Mouse (Mus musculus) megakaryocyte progenitor cell, adult 5-6 weeks (primary cell): ENCODE data around the gene Dgcr2. TPM values are rescaled to one million over a fixed set of nuclear protein-coding genes. Genes with fewer than 3 reads are reported as not detected.

Experiments used
- ATAC-seq: replicated peaks from 2 replicates; pipeline ENCODE4 v1.8.0; 2016; ENCODE audit warnings: mild to moderate bottlenecking, moderate TSS enrichment, inconsistent platforms; ENCODE audit not compliant: poor library complexity
- total RNA-seq, 2 experiments: library from RNA; stranded (forward) in 1 of 2; stranded (reverse) in 1 of 2; fragments of 157-497, 149-512 nt in 1 of 2; fragments of 200-1000 nt in 1 of 2; gene quantifications; 2 replicates each; pipeline versions ENCODE4 v1.2.3 to v1.2.4; 2015 to 2017

Gene Dgcr2
- total RNA-seq, 2 experiments from 2014 or later = 23.8 to 40.4 TPM

DNA sequence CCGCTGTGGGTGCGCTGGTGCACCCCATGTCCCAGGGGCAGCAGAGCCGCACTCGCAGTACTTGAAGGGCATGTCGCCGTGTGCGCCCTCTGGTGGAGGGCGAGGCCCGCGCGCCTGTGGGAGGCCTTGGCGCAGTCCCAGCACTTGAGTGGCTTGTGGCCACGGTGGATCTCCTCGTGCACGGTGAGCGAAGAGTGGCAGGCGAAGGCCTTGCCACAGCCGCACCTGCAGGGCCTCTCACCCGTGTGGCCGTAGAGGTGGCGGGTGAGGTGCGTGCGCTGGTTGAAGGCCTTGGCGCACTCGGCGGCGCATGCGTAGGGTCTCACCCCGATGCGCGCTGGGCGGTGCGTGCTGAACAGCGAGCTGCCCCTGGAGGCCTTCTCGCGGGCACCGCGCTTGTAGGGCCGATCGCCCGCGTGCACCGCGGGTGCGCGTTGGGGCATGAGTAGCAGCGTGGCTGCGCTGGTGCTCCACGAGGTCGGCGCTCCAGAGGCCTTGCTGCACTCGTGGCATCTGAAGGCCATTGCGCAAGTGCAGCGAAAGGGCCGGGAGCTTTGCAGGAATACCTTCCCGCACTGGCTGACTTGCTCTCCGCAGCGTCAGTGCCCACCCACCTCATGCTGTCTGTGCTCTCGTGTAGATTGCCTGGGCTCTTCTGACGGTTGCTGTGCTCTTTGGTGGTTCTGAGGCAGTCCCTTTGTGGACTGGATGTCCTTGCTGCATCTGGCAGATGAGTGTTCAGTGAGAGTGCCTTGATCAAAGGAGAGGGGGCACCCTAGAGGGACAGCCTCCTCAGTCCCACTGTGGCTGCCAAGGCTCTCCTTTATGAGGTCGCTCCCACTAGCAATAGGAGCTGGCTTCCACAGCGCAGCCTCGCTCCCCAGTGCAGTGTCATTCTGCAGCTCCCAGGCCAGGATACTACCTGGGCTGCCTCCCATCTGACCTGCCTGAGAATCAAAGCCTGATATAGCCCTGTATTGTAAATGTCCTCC, 82.7 kb downstream of the Dgcr2 start:
- ATAC-seq = peak; percentile 92

DNA sequence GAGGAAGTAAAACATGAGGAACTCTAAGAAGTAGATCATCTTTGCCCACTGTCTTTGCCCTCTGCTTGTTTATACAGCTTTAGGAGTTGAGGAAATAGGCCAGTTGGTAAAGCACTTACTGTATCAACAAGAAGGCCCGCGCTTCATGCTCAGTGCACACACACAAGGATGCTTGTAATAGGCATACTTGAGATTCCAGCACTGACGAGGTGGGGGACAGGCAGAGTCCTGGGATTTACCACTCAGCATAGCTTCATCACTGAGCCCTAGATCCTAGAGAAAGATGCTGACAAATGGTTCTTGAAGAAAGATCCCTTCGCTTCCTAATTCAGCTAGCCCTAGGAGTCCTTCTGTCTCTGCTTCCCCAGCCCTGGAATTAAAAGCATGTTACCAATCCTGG, 85.2 kb downstream of the Dgcr2 start:
- ATAC-seq = no peak

DNA sequence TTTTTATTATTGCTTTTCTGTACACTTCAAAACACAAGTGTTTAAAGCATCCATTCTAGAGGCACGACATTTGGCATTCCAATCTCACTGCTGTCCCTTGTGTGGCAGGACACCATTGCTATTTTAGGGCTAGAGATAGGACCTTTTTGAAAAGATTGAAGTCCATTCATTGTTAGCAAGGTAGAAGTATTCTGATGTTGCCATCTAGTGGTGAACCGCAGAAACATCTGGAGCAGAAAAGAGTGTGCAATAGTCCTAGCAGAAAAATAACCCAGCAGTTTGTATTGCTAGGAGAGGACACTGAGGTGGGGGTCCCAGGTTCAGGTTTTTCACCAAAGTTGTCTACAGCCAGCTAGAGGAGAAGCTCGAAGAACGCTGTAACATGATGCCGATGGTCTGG, 86.2 kb downstream of the Dgcr2 start:
- peak; percentile 40 for ATAC-seq

DNA sequence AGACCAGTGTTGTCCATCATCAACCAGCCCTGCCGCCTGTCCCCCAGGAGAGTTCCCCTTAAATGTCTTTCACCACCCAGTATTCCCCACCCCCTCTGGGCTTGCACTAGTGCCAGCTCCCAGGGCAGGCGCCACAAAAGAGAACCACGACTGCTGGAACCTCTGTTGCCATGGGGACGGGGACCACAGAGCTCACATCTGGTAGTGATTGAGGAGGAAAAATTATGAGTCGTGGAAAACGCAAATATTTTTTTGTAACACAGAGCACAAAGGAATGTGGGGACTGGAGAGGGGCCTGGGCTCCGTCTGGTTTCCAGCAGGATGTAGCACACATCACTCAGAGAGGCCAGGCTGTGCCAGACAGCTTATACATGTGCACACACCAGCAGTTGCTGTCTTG, 88.7 kb downstream of the Dgcr2 start:
- ATAC-seq = no peak

DNA sequence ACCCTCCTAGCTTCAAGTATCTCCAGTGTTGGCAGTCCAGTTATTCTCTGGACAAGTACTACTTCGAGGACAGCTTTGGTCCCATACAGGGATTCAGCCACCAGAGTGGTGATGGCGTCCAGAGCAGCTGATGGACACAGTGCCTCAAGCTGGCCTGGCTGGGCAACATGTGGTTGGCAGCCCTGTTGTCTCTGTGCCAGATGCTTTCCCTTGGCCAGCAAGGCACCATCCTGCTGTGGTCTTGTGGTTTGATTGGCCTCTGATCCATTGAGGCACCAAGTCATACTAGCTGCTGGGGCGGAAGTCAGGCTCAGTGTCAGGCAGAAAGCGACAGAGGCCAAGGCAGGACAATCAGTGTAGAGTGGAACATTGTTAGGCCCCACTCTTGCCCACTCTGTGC, 89.2 kb downstream of the Dgcr2 start:
- ATAC-seq = no peak

DNA sequence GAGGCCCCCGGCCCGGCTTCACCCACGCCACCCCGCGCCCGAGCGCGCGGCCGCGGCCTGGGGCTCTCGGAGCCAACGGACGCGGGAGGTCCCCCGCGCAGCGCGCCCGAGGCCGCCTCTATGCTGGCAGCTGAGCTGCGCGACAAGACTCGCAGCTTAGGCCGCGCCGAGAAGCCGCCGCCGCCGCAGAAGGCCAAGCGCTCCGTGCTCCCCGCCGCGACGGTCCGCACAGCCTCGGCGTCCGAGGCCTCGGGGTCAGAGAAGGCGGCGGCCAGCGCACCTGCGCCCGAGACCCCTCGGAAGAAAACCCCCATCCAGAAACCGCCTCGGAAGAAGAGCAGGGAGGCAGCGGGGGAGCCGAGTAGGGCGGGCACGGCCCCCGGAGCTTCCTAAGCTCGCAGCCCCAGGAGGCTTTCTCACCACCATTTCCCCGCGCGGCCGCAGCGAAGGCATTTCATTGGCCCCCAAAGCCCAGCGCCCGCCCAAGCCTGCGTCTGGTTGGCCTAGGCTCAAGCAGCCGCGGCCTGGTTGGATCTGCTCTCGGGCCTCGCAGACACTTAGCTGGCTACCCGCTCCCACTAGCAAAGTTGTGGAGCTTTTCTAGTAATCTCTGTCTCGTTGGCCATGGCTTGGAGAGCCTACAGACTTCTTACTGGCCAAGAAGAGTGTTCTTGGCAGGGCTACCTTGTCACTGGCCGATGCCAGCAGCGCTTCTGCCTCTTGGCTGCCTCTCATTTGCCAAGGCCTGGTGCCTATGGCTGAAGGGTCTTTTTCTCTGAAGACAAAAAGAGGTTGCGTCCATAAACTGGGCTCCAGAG, 91.0 kb downstream of the Dgcr2 start:
- peak; percentile 77 for ATAC-seq

DNA sequence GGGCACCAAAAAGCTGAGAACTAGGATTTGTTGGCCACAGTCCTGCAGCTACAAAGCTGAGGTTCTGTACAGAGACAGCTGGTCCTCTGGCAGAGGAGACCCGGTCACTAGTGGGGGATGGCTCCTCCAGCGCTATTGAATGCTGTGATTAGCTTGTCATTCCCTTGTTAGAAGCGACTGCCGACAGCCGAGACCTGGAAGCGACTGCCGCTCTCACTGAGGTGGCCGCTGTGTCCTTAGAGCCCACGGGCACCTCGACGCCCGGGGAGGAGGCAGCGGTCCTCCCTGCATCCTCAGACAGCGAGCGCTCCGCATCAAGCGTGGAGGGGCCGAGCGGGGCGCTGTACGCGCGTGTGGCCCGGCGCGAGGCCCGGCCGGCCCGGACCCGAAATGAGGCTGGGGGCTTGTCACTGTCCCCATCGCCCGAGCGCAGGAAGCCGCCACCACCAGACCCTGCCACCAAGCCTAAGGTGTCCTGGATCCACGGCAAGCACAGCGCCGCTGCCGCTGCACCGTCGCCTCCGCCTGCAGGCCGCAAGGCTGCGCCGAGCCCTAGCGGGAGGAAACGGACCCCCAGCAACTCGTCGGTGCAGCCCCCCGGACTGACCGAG, 91.7 kb downstream of the Dgcr2 start:
- ATAC-seq = no peak

DNA sequence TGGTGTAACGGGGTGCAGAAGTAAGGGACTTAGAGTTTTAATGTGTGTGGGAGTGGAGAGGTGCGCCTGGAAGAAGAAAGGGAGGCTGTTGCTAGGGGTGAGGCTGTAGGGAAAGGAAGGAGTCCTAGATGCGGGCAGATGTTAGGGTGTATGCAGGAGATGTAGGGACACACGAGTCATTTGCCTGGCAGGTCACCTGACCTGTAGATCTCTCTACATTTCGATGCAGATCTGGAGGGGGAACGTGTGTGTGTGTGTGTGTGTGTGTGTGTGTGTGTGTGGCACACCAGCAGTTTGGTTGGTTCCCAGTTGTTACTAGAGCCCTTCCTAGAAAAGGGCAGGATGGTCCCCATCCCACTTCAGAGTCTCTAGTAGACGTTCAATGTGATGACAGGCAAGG, 93.4 kb downstream of the Dgcr2 start:
- no peak for ATAC-seq

DNA sequence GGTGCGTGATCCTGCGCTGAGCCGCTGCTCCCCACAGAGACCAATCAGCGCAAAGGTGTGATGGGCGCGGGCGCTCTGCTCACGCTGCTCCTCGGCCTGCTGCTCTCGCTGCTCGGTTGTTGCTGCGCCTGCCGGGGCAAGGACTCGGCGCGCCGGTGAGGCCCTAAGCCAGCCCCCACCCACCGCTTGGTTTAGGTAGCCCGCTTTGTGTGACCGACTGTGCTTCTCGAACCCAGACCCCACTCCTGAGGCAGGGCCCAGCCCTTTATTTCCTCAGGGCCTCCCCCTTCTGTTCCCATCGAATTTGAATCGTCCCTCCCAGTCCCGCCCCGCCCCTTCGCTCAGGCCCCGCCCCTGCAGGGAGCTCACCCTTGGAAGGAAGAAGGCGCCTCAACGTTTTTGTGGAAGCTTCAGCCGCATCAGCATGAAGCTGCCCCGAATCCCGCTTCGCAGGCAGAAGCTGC, 93.9 kb downstream of the Dgcr2 start:
- peak; percentile 28; the same call in 1 of the 2 replicates for ATAC-seq

DNA sequence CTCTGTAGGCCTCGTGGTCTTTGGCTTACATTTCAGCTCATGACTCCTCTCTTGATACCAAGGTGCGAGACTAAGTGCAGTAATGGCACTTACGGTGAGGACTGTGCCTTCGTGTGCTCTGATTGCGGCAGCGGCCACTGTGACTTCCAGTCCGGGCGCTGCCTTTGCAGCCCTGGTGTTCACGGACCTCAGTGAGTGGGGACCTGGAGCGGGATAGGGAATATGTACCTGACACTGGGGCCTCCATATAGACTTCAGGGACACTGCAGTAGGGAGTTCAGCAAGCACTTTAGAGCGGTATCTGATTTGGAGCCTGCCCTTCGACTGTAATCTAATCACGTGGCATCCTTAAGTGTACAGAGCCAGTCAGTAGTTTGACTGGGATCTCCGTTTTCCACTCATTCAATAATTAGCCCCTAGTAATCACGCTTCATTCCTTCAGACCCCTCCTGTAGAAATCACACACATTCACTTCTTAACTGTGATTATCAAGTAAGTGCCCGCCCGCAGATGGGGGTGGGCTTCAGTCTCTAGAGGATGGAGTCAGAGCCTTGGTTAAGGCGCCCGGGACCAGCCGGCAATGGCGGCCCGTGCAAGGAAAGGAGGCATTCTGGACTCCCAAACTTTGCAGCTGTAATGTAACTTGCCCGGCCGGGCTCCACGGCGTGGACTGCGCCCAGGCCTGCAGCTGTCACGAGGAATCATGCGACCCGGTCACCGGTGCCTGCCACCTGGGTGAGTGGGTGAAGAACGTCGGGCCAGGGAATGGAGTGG, 94.5 kb downstream of the Dgcr2 start:
- no peak for ATAC-seq

DNA sequence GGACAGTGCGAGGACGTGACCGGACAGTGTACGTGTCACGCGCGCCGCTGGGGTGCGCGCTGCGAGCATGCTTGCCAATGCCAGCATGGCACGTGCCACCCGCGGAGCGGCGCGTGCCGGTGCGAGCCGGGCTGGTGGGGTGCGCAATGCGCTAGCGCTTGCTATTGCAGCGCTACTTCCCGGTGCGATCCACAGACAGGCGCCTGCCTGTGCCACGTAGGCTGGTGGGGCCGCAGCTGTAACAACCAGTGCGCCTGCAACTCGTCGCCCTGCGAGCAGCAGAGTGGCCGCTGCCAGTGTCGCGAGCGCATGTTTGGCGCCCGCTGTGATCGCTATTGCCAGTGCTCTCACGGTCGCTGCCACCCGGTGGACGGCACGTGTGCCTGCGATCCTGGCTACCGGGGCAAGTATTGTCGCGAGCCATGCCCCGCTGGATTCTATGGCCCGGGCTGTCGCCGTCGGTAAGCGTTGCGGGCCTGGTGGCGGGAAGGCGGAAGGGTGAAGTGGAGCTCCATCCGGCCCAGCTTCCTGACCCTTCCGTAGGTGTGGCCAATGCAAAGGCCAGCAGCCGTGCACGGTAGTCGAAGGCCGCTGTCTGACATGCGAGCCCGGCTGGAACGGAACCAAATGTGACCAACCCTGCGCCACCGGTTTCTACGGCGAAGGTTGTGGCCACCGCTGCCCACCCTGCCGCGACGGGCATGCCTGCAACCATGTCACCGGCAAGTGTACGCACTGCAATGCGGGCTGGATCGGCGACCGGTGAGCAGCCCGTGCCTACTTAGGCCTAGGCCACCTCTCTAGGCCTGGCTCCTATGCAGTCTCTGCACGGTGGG, 95.3 kb downstream of the Dgcr2 start:
- ATAC-seq = 0 out of 2 replicates have a peak, but pooled peaks have one; percentile 9

DNA sequence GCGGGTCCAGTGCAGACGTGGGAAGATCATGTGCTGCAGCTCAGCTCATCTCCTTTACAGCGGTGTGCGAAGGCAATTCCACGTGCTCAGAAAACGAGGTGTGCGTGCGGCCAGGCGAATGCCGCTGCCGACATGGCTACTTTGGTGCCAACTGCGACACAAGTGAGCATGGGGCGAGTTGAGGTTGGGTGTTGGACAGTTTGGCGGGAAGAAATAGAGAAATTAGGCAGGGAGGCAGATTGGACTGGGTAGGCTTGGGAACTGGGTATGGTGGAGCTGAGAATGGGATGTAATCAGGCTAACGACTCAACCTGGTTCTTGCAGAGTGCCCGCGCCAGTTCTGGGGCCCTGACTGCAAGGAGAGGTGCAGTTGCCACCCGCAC, 95.9 kb downstream of the Dgcr2 start:
- no peak for ATAC-seq

DNA sequence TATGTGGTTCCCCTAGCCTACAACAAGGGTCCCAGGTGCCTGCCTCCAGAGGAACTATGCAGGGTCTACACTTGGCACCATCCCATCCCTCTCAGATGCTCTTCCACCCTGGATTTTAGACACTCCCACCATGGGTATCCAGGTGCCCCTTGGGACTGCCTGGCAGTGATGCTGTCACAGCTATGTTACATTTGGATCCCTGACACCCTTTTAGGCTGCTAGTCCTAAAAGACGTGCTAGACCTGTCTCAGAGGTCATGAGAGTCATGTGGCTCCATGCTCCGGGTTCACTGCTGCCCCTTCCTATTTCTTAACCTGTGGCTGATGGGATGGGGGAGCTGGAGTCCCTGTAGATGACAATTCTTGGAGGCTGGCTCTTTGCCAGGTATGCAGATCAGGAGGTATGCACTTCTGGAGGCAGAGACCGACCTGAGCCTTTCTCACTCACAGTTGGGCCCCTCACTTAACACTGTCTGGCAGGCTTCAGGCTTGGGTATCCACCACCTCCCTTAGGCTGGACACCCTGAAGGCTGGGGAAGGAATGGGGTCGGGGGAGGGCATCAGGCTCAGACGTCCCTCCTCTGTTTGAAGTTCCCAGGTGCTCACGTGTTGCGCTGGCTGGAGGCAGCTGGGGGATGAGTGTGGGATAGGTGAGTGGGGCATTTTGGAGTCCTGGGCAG, 96.4 kb downstream of the Dgcr2 start:
- no peak for ATAC-seq

DNA sequence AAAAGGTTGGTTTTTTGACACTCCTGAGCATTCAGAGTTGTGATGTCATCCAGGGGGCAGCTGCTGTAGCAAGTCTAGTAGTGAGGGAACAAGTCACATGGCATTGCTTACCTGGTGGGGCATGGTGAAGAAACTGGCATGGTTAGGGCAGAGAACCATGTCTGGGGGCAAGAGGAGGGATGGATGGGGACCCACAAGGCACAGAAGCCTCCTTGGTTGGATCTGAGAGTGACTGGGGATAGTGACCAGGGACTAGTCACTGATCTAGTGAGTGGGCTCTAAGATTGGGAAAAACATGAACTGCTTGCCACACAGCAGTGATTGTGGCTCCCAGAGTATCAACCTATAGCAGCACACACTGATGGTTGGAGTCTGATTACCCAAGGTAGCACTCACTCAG, 98.8 kb downstream of the Dgcr2 start:
- no peak for ATAC-seq

DNA sequence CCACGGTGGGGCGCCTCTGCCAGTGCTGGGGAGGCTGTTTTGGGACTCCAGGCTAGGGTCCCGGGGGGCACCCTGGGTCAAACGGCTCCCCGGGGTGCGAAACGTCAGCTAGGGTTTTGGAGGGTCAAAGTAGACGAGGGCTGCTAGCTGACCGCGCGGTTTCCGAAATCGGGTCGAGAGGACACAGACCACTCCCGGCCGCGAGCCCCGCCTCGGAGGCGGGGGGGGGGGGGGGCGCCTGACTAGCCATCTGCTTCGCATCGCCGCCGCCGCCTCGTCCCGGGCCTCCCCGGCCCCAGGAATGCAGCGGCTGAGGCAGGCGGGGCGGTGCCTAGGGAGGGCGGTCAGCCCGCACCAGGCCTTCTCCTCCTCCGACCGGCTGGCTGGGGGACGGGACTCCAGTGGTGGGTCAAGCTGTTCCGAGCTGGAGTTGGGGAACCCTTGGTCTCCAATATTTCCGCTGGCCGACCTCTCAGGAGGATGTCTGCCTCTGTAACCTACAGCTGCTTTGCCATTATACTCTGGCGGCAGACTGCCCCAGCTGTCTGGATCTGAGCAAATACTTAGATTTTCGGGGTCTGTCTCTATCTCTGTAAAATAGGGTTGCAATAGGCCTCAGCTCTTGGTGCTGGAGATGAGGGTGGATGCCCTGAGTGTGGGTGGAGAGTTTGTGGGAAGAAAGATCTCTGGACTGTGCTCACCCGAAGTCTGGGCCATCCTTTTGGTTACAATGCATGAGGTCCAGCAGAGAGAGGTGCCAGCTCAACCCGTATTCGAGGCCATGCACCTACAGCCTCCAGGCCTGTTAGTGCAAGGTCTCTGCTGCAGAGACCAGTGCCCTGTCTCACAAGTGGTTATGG, 99.8 kb downstream of the Dgcr2 start:
- no peak for ATAC-seq

DNA sequence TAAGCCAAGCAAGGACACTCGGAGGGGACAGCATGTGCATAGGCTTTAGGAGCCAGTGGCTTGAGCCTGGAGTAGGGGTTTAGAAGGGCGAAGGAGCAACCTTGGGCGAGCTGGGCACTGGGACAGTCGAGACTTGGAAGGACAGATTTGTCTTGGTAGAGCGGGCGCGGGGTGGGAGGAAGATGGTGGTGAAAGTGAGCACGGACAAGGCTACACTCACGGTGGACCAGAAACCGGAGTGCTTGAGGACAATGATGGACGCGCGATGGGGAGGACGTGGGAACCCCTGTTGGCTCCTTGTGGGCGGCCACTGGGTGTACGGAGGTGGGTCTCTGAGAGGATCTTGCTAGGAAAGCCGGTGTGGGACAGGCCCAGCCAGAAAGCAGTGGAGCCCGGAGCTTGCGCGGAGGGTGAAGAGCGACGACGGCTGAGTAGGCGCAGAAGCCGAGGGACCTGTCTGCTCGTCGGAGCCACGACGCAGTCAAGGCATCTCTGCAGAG, 100.5 kb downstream of the Dgcr2 start:
- ATAC-seq = no peak

DNA sequence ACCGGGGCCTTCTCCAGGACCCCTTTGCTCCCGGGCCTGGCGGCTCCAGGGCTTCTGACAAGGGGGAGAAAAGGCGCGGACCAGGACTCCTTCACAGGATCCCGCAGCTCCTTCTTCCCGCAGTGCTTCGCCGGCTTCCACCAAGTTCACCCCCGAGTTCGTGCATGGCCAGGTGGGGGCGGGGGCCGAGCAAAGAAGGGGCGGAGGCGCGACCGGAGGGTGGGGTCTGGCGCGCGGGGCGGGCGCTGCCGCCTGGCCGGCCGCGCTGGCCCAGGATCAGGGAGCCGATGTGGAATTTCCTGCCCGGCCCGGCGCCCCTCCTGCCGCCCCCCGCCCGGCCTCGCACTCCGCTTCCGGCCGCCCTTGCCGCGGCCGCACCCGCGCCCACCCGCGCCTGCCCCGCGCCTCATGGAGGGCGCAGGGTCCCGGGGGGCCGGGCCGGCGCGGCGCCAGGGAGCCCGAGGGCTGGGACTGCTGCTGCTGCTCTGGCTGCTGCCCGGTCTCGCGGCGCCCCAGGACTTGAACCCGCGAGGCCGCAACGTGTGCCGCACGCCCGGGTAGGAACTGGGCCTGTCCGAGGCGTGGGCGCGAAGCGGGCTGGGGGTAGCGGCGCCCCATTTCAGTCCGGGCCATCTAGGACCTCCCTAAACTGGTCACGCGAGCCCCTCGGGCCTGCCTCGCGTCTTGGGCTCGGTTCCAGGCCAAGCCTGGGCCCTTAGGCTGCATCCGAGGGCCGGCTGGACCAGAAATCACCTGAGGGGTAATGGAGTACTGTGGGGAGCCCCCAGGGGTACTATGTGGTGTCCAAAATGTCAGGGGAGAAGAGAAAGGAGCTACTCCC, 101.2 kb downstream of the Dgcr2 start, which contains the start of gene Scarf2:
Gene Scarf2 (plus strand): TSS at position 312 of the 841 bp plus-strand sequence.
- ATAC-seq = no peak
